Mouse (Mus musculus): ENCODE data around the gene Galnt13.

DNA sequence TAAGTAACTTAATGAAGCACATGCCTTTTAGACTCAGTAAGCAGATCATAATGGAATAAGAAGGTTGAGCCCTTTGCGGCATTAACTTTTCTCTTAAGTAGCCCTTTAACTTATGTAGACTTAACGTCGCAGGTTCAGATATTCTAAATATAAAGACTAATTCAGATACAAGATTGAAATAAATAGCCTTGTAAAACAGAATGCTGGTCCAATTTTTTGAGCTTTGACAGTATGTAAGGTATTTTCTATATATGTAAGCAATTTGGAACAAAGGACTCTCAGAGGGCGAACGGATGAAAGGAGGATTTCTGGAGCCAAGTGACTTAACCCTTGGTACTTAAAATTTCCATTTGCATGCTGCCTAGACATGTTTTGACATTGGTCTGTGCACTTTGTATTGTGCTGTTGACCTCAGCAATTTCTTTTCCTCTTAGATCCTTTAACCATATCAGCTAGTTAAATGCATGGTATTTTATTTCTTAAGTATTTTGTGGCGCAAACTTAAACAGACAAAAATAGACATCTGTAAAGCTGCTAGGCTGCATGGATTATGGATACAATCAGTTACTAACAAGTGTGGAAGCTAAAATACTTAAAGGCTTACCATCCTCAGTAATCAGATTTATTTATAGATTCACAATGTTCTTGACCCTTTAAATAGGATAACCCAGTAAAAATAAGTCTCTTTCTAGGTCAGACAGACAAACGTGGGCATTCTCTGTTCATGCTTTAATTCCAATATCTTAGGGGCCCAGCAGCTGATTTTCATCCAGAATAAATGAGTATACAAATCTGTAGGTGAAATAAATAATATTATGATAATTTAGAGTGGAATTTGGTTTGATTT lies 629.6 kb downstream of the Galnt13 start:
- TF ChIP-seq CTCF (IDR thresholded peaks at IDR 0.05; ENCODE audit: extremely low read depth, insufficient read length, insufficient replicate concordance, low read depth, low read length) (no peak), POLR2A (IDR thresholded peaks at IDR 0.05; ENCODE audit: low read depth, low read length) (no peak)
